Mouse (Mus musculus) embryonic fibroblast, embryonic 13.5 days (primary cell): ENCODE measurements around the gene Cyp2b19.

ENCODE experiments used
- CTCF ChIP-seq: IDR thresholded peaks from 2 replicates; pipeline ENCODE4 v1.5.1; 2011; ENCODE audit warnings: mild to moderate bottlenecking, control low read depth, low read length, moderate library complexity, borderline replicate concordance; ENCODE audit not compliant: insufficient read depth
- POLR2A ChIP-seq: IDR thresholded peaks from 2 replicates; pipeline ENCODE4 v1.6.1; 2011; ENCODE audit warnings: low read depth, mild to moderate bottlenecking, control low read depth, low read length, moderate library complexity

- TF ChIP-seq CTCF (no peak), POLR2A (no peak)
These were observed 23.0 kb downstream of the Cyp2b19 start for GRCm38 (mm10) chr7:26779799-26780416.
